Mouse (Mus musculus) forebrain, embryonic 16.5 days (tissue): ENCODE data around the gene Usp2. TPM values are rescaled to one million over a fixed set of nuclear protein-coding genes. Genes with fewer than 3 reads are reported as not detected.

Source experiments
- ATAC-seq: fragments of 200-750 bp; cut with Nextera tagmentation; 2 replicates; pipeline ENCODE4 v1.8.0; 2017; ENCODE audit warnings: mild to moderate bottlenecking, moderate library complexity
- H3K27ac ChIP-seq: fragments of 300-500 bp; sonication (generic); 2 replicates; pipeline ENCODE4 v1.5.1; 2014; ENCODE audit warnings: low read length, control low read depth
- H3K27me3 ChIP-seq: fragments of 300-500 bp; sonication (generic); replicated peaks from 2 replicates; pipeline ENCODE4 v1.6.1; 2014; ENCODE audit warnings: low read length; ENCODE audit not compliant: control insufficient read depth, insufficient read depth
- H3K36me3 ChIP-seq: fragments of 300-500 bp; sonication (generic); 2 replicates; pipeline ENCODE4 v1.6.1; 2014; ENCODE audit not compliant: control insufficient read depth, insufficient read depth
- H3K4me1 ChIP-seq: fragments of 300-500 bp; sonication (generic); replicated peaks from 2 replicates; pipeline ENCODE4 v1.6.1; 2014; ENCODE audit warnings: low read length; ENCODE audit not compliant: control insufficient read depth, insufficient read depth
- H3K4me2 ChIP-seq: fragments of 300-500 bp; sonication (generic); 2 replicates; pipeline ENCODE4 v1.6.1; 2014; ENCODE audit warnings: mild to moderate bottlenecking, low read length, control low read depth
- H3K4me3 ChIP-seq: fragments of 300-500 bp; sonication (generic); replicated peaks from 2 replicates; pipeline ENCODE4 v1.5.1; 2014; ENCODE audit warnings: mild to moderate bottlenecking, low read length, control low read depth
- H3K9ac ChIP-seq: fragments of 300-500 bp; sonication (generic); replicated peaks from 2 replicates; pipeline ENCODE4 v1.6.1; 2014; ENCODE audit warnings: low read depth, low read length, control low read depth
- H3K9me3 ChIP-seq: fragments of 300-500 bp; sonication (generic); 2 replicates; pipeline ENCODE4 v1.6.1; 2016; ENCODE audit warnings: low read length; ENCODE audit not compliant: control insufficient read depth
- WGBS: fragments of 180-500 bp; shearing (Covaris S2); extraction: QIAGEN DNeasy Blood & Tissue Kit; methylation state at CpG from one replicate; pipeline ENCODE4 v1.1.7; 2014; 5-methylcytosine and 5-hydroxymethylcytosine counted together
- polyA plus RNA-seq: library from polyadenylated mRNA; unstranded; fragments of >200 nt; fragmentation: Nextera tagmentation; extraction: Ambion mirVana; gene quantifications from 2 replicates; pipeline ENCODE4 v1.2.1, GENCODE M21; 2015

Gene Usp2
- polyA plus RNA-seq, 1 experiment from 2014 or later: 13.7 TPM

DNA sequence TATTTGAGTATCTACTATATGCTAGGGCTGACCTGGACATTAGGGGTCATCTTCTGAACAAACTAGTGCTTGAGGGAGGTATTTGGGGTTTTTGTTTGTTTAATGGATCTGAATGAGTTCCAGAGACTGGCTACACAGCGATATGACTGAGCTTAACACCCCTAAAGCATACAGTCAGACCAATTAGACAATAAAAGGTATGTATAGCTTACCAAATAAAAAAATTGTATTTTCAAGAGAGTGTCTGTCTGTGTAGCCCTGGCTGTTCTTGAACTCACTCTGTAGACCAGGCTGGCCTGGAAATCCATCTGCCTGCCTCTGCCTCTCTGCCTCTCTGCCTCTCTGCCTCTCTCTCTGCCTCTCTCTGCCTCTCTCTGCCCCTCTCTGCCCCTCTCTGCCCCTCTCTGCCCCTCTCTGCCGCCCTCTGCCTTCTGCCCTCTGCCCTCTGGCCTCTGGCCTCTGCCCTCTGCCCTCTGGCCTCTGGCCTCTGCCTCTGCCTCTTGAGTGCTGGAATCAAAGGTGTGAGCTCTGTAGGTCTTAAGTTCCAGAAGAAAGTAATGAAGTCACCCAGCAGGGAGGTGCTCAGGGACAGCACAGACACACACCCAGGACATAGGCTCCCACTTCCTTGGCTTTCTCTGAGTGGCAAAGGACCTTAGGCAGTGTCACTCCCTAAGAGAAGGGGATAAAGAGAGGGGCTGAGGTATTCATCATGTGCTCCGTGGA, 21.5 kb upstream of the Usp2 start:
- no peak overlapping the region for H3K27ac ChIP-seq
- no peak for ATAC-seq
- H3K9ac ChIP-seq: no peak overlapping the region
- no peaks in the 10 kb centered on the region for H3K9me3 ChIP-seq
- no peak overlapping the region for H3K4me3 ChIP-seq
- H3K27me3 ChIP-seq: peaks cover 19% of the 10 kb centered on the region
- no peaks in the 10 kb centered on the region for H3K36me3 ChIP-seq
- peaks cover 18% of the 10 kb centered on the region for H3K4me1 ChIP-seq
- 83% methylated on average over 3 of the region's 3 CpGs for WGBS
- H3K4me2 ChIP-seq: no peak overlapping the region

DNA sequence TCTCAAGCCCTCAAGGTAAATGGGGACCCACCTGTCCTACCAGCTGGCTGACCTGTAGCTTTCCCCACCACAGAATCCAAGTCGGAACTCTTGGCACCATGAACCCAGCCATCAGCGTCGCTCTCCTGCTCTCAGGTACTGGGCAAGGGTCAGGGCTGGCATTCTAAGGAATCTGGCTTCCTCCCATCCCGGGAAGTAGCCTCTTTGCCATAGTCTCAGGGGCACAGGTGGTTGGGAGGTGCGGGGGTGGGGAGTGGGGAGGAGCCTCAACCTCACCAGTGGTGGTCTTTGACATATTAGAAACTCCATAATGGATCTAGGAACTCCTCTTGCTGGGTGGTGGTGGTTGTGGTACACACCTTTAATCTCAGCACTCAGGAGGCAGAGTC, 20.9 kb upstream of the Usp2 start:
- ATAC-seq: no peak
- H3K9ac ChIP-seq: no peak overlapping the region
- no peak overlapping the region for H3K4me2 ChIP-seq
- H3K4me1 ChIP-seq: peaks cover 18% of the 10 kb centered on the region
- peaks cover 19% of the 10 kb centered on the region for H3K27me3 ChIP-seq
- H3K36me3 ChIP-seq: no peaks in the 10 kb centered on the region
- H3K27ac ChIP-seq: no peak overlapping the region
- no peak overlapping the region for H3K4me3 ChIP-seq
- H3K9me3 ChIP-seq: no peaks in the 10 kb centered on the region
- 87% methylated on average over 5 of the region's 5 CpGs for WGBS

DNA sequence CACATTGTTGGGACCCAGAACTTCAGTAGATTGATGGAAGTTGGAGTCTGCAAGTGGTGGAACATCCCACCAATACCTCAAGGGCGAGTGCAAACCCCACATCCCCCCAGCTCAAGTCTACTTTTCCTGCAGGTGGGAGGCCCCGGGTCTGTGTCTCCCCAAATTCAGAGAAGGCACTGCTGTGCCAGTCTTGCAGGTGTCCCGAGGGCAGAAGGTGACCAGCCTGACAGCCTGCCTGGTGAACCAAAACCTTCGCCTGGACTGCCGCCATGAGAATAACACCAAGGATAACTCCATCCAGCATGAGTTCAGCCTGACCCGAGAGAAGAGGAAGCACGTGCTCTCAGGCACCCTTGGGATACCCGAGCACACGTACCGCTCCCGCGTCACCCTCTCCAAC, 20.4 kb upstream of the Usp2 start:
- no peaks in the 10 kb centered on the region for H3K36me3 ChIP-seq
- peaks cover 19% of the 10 kb centered on the region for H3K27me3 ChIP-seq
- 89% methylated on average over 12 of the region's 12 CpGs for WGBS
- H3K27ac ChIP-seq: no peak overlapping the region
- no peak overlapping the region for H3K4me2 ChIP-seq
- ATAC-seq: no peak
- H3K9me3 ChIP-seq: no peaks in the 10 kb centered on the region
- peaks cover 18% of the 10 kb centered on the region for H3K4me1 ChIP-seq
- no peak overlapping the region for H3K9ac ChIP-seq
- no peak overlapping the region for H3K4me3 ChIP-seq

DNA sequence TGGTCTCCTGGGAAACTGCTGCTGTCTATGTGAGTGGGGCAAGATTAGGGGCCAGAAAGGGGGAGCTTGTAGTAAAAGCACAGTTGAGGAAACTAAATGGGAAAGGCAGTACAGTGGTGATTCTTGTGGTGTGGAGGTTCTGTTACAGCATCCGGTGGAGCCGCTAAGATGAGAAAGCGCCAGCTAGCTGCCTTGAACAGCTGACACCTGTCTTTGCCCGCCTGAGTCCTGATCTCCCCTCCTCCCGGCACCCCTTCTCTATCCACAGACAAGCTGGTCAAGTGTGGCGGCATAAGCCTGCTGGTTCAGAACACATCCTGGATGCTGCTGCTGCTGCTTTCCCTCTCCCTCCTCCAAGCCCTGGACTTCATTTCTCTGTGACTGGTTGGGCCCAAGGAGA, 19.8 kb upstream of the Usp2 start:
- Histone ChIP-seq H3K36me3 (no peaks in the 10 kb centered on the region), H3K9ac (no peak overlapping the region), H3K9me3 (no peaks in the 10 kb centered on the region), H3K4me3 (no peak overlapping the region), H3K27ac (no peak overlapping the region), H3K4me2 (no peak overlapping the region), H3K27me3 (peaks cover 19% of the 10 kb centered on the region), H3K4me1 (peaks cover 17% of the 10 kb centered on the region)
- ATAC-seq: no peak
- WGBS: 65% methylated on average over 6 of the region's 6 CpGs

DNA sequence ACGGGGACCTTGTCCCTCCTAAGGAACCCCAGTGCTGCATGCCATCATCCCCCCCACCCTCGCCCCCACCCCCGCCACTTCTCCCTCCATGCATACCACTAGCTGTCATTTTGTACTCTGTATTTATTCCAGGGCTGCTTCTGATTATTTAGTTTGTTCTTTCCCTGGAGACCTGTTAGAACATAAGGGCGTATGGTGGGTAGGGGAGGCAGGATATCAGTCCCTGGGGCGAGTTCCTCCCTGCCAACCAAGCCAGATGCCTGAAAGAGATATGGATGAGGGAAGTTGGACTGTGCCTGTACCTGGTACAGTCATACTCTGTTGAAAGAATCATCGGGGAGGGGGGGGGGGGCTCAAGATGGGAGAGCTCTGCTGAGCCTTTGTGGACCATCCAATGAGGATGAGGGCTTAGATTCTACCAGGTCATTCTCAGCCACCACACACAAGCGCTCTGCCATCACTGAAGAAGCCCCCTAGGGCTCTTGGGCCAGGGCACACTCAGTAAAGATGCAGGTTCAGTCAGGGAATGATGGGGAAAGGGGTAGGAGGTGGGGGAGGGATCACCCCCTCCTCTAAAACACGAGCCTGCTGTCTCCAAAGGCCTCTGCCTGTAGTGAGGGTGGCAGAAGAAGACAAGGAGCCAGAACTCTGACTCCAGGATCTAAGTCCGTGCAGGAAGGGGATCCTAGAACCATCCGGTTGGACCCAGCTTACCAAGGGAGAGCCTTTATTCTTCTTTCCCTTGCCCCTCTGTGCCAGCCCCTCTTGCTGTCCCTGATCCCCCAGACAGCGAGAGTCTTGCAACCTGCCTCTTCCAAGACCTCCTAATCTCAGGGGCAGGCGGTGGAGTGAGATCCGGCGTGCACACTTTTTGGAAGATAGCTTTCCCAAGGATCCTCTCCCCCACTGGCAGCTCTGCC, 19.0 kb upstream of the Usp2 start:
- Histone ChIP-seq H3K27ac (no peak overlapping the region), H3K9ac (no peak overlapping the region), H3K4me3 (no peak overlapping the region), H3K36me3 (no peaks in the 10 kb centered on the region), H3K4me1 (peaks cover 13% of the 10 kb centered on the region), H3K9me3 (no peaks in the 10 kb centered on the region), H3K4me2 (no peak overlapping the region), H3K27me3 (peaks cover 16% of the 10 kb centered on the region)
- ATAC-seq: no peak
- 77% methylated on average over 14 of the region's 14 CpGs for WGBS

DNA sequence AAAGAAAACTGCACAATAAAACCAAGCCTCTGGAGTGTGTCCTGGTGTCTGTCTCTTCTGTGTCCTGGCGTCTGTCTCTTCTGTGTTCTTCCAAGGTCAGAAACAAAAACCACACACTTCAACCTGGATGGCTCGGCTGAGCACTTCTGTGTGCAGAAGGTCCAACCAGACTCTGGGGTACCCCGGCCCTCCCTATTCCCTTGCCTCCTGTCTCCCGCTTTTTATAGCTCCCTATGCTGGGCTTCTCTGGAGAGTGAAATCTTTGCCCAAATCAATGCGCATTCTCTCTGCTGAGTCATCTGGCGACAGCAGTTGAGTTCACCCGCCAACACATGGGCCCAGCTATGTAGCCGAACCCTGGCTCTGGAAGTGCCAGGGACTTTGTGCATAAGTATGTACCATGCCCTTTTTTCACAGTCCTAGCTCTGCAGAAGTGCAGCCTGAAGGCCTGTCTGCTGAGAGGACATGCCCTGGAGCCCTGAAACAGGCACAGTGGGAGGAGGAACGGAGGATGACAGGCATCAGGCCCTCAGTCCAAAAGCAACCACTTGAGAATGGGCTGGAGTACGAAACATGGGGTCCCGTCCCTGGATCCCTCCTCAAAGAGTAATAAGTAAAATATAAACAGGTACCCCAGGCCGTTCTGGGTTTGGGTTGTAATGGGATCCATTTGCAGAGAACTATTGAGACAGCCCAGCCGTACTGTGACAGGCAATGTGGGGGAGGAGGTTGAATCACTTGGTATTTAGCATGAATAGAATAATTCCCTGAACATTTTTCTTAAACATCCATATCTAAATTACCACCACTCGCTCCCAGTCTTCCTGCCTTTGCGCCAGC, 18.1 kb upstream of the Usp2 start:
- Histone ChIP-seq H3K27me3 (peaks cover 13% of the 10 kb centered on the region), H3K36me3 (no peaks in the 10 kb centered on the region), H3K4me2 (no peak overlapping the region), H3K4me3 (no peak overlapping the region), H3K9ac (no peak overlapping the region), H3K27ac (no peak overlapping the region), H3K9me3 (no peaks in the 10 kb centered on the region), H3K4me1 (peaks cover 4% of the 10 kb centered on the region)
- 75% methylated on average over 15 of the region's 15 CpGs for WGBS
- ATAC-seq: no peak

DNA sequence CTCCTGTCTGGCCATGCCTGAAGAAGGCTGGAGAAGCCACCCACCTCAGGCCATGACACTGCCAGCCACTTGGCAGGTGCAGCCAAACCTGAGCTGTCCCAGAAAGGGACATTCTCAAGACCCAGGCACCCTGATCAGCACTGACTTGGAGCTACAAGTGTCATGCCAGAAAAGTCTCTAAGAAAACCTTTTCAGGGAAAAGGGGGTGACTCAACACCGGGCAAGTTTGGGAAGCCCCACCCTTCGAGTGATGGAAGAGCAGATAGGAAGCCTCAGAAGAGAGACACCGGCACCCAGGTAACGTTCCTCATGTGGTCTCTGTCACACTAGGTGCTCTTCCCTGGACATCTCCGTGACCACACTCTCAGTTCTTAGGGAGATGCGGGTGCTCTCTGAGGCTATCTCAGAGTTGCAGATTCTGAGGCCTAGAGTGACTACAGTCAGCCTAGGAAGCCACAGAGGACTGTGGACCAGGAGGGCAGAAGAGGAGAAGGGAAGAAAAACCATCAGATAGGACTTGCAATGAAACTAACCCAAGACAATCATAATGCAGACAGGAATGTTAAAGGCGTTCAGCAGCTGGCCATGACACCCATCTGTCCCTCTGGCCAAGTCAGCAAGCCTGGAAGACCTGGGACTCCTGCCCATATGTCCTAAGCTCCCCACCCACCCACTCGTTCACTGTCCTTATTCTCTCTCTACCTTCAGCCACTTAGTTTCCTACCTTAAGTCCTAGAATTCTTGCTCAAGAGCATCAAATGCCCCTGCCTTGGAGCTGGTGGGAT, 17.2 kb upstream of the Usp2 start:
- Histone ChIP-seq H3K4me1 (no peaks in the 10 kb centered on the region), H3K9ac (no peak overlapping the region), H3K27me3 (peaks cover 6% of the 10 kb centered on the region), H3K4me3 (no peak overlapping the region), H3K36me3 (no peaks in the 10 kb centered on the region), H3K27ac (no peak overlapping the region), H3K4me2 (no peak overlapping the region), H3K9me3 (no peaks in the 10 kb centered on the region)
- WGBS: 86% methylated on average over 8 of the region's 8 CpGs
- no peak for ATAC-seq

DNA sequence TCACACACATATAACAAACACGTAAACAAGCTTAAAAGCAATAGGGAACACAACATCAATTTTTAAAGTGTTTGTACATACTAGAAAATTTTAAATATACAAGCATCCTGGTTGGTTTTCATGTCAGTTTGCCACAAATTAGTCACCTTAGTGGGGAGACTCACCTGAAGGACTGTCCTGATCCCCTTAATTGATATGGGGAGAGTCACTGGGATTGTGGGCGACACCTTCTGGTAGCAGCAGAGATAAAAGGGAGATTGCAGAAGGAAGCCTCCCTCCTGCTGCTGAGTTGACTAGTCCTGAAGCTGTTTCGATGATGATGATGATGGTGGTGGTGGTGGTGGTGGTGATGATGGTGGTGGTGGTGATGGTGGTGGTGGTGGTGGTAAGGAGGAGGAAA, 14.0 kb upstream of the Usp2 start:
- no peak overlapping the region for H3K4me2 ChIP-seq
- no peaks in the 10 kb centered on the region for H3K9me3 ChIP-seq
- H3K27ac ChIP-seq: no peak overlapping the region
- 59% methylated on average over 3 of the region's 3 CpGs for WGBS
- no peaks in the 10 kb centered on the region for H3K36me3 ChIP-seq
- no peaks in the 10 kb centered on the region for H3K27me3 ChIP-seq
- ATAC-seq: no peak
- H3K9ac ChIP-seq: no peak overlapping the region
- no peak overlapping the region for H3K4me3 ChIP-seq
- no peaks in the 10 kb centered on the region for H3K4me1 ChIP-seq
